Mouse (Mus musculus) megakaryocyte, embryonic 14.5 days (primary cell): ENCODE results near the gene Prdm4. TPM values are rescaled to one million over a fixed set of nuclear protein-coding genes. Genes with fewer than 3 reads are reported as not detected.
A peak's percentile ranks its signal among the peaks of the same experiment; 100 is the strongest.

Experiments used
- H3K27me3 ChIP-seq: replicated peaks from 2 replicates; pipeline ENCODE3; 2012; ENCODE audit warnings: inconsistent platforms
- H3K36me3 ChIP-seq: replicated peaks from 2 replicates; pipeline ENCODE3; 2012; ENCODE audit warnings: low read length, inconsistent platforms, mixed read lengths
- H3K4me1 ChIP-seq: 2 replicates; pipeline ENCODE4 v1.6.1; 2012; ENCODE audit warnings: inconsistent platforms
- H3K4me3 ChIP-seq: replicated peaks from 2 replicates; pipeline ENCODE3; 2012; ENCODE audit warnings: moderate library complexity, mild to moderate bottlenecking, inconsistent platforms
- H3K9me3 ChIP-seq: 2 replicates; pipeline ENCODE4 v1.6.1; 2012; ENCODE audit warnings: inconsistent platforms
- FLI1 ChIP-seq: IDR thresholded peaks from 2 replicates; pipeline ENCODE4 v1.6.1; 2012; ENCODE audit warnings: low read length, inconsistent platforms, mixed read lengths
- GATA1 ChIP-seq: IDR thresholded peaks from 3 replicates; pipeline ENCODE4 v1.6.1; 2012; ENCODE audit warnings: mixed read lengths, low read length, inconsistent platforms, borderline replicate concordance
- polyA plus RNA-seq: library from polyadenylated mRNA; stranded (reverse); fragments of >175 nt; gene quantifications from 2 replicates; pipeline ENCODE4 v1.2.3, GENCODE M21; 2012; ENCODE audit warnings: low replicate concordance; ENCODE audit not compliant: insufficient read depth

The Prdm4 gene
- polyA plus RNA-seq, result 1.4 and 2.2 TPM in 2 replicates

- Histone ChIP-seq H3K4me3 (peak within 1 kb of the TSS; percentile 98), H3K9me3 (no peaks in the 10 kb centered on the region), H3K27me3 (peaks cover 3% of the 10 kb centered on the region), H3K4me1 (peaks cover 39% of the 10 kb centered on the region), H3K36me3 (peaks cover 30% of the 10 kb centered on the region)
- TF ChIP-seq FLI1 (no peak), GATA1 (no peak)
Measured at GRCm38 (mm10) chr10:85916498-85917309, at the start of gene Prdm4. TSS of gene Prdm4 (minus strand) at chr10:85917142.

DNA sequence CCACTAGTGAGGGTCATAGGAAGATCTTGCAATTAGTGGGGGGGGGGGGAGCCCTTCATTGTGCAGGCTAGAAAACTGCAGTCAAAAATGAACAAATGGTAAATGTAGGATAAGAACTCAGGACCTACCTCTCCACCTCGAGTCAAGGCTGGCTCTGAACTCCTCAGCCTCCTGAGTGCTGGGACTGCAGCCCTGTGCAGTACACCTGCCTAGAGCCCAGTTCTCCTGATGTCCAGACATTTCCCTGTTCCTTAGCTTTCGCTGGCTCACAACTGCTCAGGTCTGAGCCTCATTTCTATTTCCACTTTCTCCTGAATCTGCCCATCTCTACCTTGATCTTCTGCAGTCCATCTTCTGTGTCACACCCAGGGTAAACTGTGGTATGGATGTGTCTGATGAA, 49.5 kb upstream of the Prdm4 start:
- Histone ChIP-seq H3K27me3 (peaks cover 8% of the 10 kb centered on the region), H3K4me3 (no peak overlapping the region), H3K9me3 (no peaks in the 10 kb centered on the region), H3K36me3 (no peaks in the 10 kb centered on the region), H3K4me1 (peaks cover 12% of the 10 kb centered on the region)
- TF ChIP-seq FLI1 (no peak), GATA1 (no peak)

- Histone ChIP-seq H3K9me3 (no peaks in the 10 kb centered on the region), H3K36me3 (no peaks in the 10 kb centered on the region), H3K4me1 (peaks cover 26% of the 10 kb centered on the region), H3K4me3 (no peak overlapping the region), H3K27me3 (peaks cover 3% of the 10 kb centered on the region)
- TF ChIP-seq FLI1, result no peak
- TF ChIP-seq GATA1, result no peak
Measured at GRCm38 (mm10) chr10:85964316-85964715, 47.4 kb upstream of the Prdm4 start.

DNA sequence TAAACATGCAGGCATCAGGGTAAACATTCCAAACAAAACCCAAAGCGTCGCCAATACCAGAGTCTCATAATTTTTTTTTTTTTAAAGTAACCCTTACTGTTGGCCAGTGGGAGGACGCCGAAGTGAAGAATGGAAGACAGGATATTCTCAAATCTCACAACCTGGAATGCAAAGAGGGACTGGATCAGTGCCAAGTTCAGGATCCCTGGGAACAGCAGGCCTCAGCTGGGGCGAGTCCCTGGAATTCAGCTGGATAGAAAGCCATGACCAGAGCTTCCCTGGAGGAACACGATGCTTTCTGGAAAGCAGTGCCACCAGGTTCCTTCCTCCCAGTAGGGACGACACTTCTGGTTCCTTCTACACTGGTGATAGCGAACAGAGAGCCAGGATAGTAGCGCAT, 46.0 kb upstream of the Prdm4 start:
- peaks cover 3% of the 10 kb centered on the region for H3K27me3 ChIP-seq
- no peaks in the 10 kb centered on the region for H3K36me3 ChIP-seq
- no peak overlapping the region for H3K4me3 ChIP-seq
- no peaks in the 10 kb centered on the region for H3K9me3 ChIP-seq
- H3K4me1 ChIP-seq, result peaks cover 22% of the 10 kb centered on the region
- TF ChIP-seq GATA1, result no peak
- TF ChIP-seq FLI1, result no peak

DNA sequence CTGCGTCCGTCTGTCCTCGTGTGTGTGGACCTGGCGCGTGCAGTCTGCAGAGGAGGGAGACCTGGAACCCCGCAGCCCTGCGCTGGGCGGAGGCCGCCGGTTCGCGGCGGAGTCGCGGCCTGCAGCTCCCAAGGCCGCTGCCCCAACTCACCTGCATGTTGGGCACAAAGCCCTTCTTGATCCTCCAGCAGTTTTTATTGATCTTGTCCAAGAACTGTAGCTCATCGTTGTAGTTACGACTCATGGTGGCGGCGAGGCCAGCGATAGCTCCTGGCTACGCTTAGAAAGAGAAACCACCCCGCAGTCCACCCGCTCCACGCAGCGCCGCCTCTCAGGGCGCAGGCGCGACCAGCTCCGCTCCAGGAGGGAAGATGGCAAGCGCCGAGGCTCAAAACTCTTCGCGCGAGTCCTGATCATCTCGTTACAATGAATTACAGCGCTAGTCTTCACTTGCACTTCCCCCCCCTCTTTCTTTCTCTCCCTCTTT, 40.6 kb upstream of the Prdm4 start, which contains the start of gene Rtcb:
Gene Rtcb (minus strand): TSS at position 360 of the 487 bp plus-strand sequence.
- peaks cover 50% of the 10 kb centered on the region for H3K4me1 ChIP-seq
- no peaks in the 10 kb centered on the region for H3K27me3 ChIP-seq
- no peaks in the 10 kb centered on the region for H3K9me3 ChIP-seq
- peaks cover 31% of the 10 kb centered on the region for H3K36me3 ChIP-seq
- H3K4me3 ChIP-seq, result peak within 1 kb of the TSS; percentile 96
- TF ChIP-seq FLI1 (no peak), GATA1 (no peak)

GRCm38 (mm10) chr10:85956871-85957419, 40.0 kb upstream of the Prdm4 start:
- peaks cover 46% of the 10 kb centered on the region for H3K4me1 ChIP-seq
- peak overlapping the region; percentile 96 for H3K4me3 ChIP-seq
- no peaks in the 10 kb centered on the region for H3K27me3 ChIP-seq
- no peak for TF ChIP-seq GATA1
- no peak for TF ChIP-seq FLI1
- no peaks in the 10 kb centered on the region for H3K9me3 ChIP-seq
- peaks cover 37% of the 10 kb centered on the region for H3K36me3 ChIP-seq

DNA sequence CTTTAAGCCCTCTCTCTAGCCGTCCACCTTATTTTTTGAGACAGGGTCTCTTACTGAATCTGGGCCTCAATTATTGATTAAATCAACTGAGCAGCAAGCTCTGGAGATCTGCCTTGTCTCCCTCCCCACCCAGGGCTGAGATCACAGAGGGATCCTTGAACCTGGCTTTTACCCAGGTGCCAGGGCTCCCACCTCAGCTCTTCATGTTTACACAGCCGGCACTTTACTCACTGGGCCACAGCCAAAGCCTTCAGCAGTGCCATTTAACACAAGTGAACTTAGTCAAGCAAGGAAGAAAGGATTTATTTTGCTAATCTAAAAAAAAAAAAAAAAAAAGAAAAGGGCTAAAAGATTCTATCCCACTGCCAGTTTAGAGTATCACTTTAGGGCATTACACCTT, 37.5 kb upstream of the Prdm4 start:
- Histone ChIP-seq H3K4me3 (no peak overlapping the region), H3K36me3 (peaks cover 62% of the 10 kb centered on the region), H3K9me3 (no peaks in the 10 kb centered on the region), H3K4me1 (peaks cover 31% of the 10 kb centered on the region), H3K27me3 (no peaks in the 10 kb centered on the region)
- TF ChIP-seq FLI1 (no peak), GATA1 (no peak)

DNA sequence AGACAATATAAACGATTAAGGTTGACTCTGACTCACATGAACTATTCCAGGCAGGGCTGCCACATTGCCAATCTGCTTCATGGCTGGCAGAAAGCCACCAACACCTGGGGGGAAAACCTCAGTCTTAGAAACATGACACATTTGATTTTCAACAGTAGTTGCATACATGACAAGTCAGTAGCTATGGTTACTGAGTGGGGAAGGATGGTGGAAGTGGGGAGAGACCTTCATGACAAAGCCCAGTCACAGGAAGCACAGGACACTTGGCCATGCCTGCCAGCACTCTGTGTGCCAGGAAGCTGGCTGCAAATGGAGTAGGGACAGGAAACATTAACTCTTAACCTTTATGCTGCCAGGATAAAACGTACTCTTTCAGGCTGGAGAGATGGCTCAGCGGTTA, 36.5 kb upstream of the Prdm4 start:
- Histone ChIP-seq H3K4me3 (no peak overlapping the region), H3K9me3 (no peaks in the 10 kb centered on the region), H3K4me1 (peaks cover 31% of the 10 kb centered on the region), H3K27me3 (no peaks in the 10 kb centered on the region), H3K36me3 (peaks cover 72% of the 10 kb centered on the region)
- TF ChIP-seq FLI1, result no peak
- TF ChIP-seq GATA1, result no peak

- Histone ChIP-seq H3K27me3 (no peaks in the 10 kb centered on the region), H3K9me3 (no peaks in the 10 kb centered on the region), H3K36me3 (peaks cover 86% of the 10 kb centered on the region), H3K4me3 (no peak overlapping the region), H3K4me1 (peaks cover 31% of the 10 kb centered on the region)
- TF ChIP-seq GATA1 (no peak), FLI1 (no peak)
Measured at GRCm38 (mm10) chr10:85951765-85952443, 35.0 kb upstream of the Prdm4 start.
